Mouse (Mus musculus) forebrain, embryonic 11.5 days (tissue): ENCODE measurements around the gene Magi1. TPM values are rescaled to one million over a fixed set of nuclear protein-coding genes. Genes with fewer than 3 reads are reported as not detected.
A peak's percentile ranks its signal among the peaks of the same experiment; 100 is the strongest.

Experiments used
- ATAC-seq: fragments of 200-750 bp; cut with Nextera tagmentation; replicated peaks from 2 replicates; pipeline ENCODE4 v1.8.0; 2017; ENCODE audit warnings: moderate TSS enrichment; ENCODE audit not compliant: low FRiP score
- DNase-seq: peaks from one replicate; pipeline ENCODE4 v3.0.0-alpha.2; 2017; ENCODE audit warnings: low spot score
- H3K27ac ChIP-seq: fragments of 300-500 bp; sonication (generic); 2 replicates; pipeline ENCODE4 v1.5.1; 2014; ENCODE audit warnings: low read depth, low read length
- H3K27me3 ChIP-seq: fragments of 300-500 bp; sonication (generic); 2 replicates; pipeline ENCODE4 v1.6.1; 2014; ENCODE audit warnings: mild to moderate bottlenecking, low read length, mixed read lengths; ENCODE audit not compliant: control insufficient read depth, insufficient read depth
- H3K36me3 ChIP-seq: fragments of 300-500 bp; sonication (generic); 2 replicates; pipeline ENCODE4 v1.6.1; 2014; ENCODE audit warnings: mild to moderate bottlenecking, low read length, moderate library complexity, mixed read lengths; ENCODE audit not compliant: control insufficient read depth, insufficient read depth
- H3K4me1 ChIP-seq: fragments of 300-500 bp; sonication (generic); replicated peaks from 2 replicates; pipeline ENCODE4 v1.6.1; 2014; ENCODE audit warnings: low read length, mixed read lengths; ENCODE audit not compliant: control insufficient read depth, insufficient read depth
- H3K4me2 ChIP-seq: fragments of 300-500 bp; sonication (generic); 2 replicates; pipeline ENCODE4 v1.6.1; 2014; ENCODE audit warnings: low read depth, mild to moderate bottlenecking, low read length, moderate library complexity, mixed read lengths; ENCODE audit not compliant: severe bottlenecking
- H3K4me3 ChIP-seq: fragments of 300-500 bp; sonication (generic); 2 replicates; pipeline ENCODE4 v1.5.1; 2014; ENCODE audit warnings: low read depth, low read length
- H3K9ac ChIP-seq: fragments of 300-500 bp; sonication (generic); 2 replicates; pipeline ENCODE4 v1.6.1; 2014; ENCODE audit warnings: low read length
- H3K9me3 ChIP-seq: fragments of 300-500 bp; sonication (generic); 2 replicates; pipeline ENCODE4 v1.6.1; 2016; ENCODE audit warnings: low read length, mixed read lengths; ENCODE audit not compliant: control insufficient read depth
- WGBS: fragments of 180-500 bp; shearing (Covaris S2); extraction: QIAGEN DNeasy Blood & Tissue Kit; methylation state at CpG from one replicate; pipeline ENCODE4 v1.1.7; 2014; 5-methylcytosine and 5-hydroxymethylcytosine counted together
- polyA plus RNA-seq: library from polyadenylated mRNA; unstranded; fragments of >200 nt; fragmentation: Nextera tagmentation; extraction: Ambion mirVana; gene quantifications from 2 replicates; pipeline ENCODE4 v1.2.1, GENCODE M21; 2014

Gene Magi1
- polyA plus RNA-seq, 1 experiment from 2014 or later: 44.3 TPM

DNA sequence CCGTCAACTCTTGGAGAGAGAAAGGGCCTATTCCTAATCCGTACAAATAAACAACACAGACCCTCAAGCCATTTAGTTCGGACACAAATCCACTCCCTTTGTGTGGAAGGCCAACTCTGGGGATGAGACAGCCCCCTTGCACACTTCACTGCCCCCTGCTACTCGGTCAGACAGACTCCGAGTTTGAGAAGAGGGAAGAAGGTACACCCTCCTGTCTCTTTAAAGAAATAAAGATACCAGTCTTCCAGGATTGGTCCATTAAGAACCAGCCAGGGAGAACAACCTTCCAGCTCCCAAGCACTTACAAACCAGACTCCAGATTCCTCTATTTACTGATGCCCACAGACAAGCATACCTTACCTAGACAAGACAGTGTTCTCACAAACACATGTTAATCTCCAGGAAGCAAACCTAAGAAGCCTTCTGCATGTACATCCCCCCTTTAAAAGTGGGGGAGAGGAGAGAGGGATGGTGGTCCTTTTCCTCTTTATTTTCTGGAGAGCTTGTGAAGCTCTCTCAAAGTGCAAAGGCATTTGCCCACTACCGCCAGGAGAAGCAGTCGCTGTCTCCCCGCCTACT is 371.6 kb downstream of the Magi1 start:
- Histone ChIP-seq H3K9me3 (no peaks in the 10 kb centered on the region), H3K9ac (peak overlapping the region; percentile 73), H3K27me3 (no peaks in the 10 kb centered on the region), H3K4me2 (peak overlapping the region; percentile 80), H3K4me1 (peaks cover 26% of the 10 kb centered on the region), H3K27ac (peak overlapping the region; percentile 100), H3K4me3 (peak overlapping the region; percentile 44), H3K36me3 (no peaks in the 10 kb centered on the region)
- under 1% methylated on average over 8 of the region's 8 CpGs for WGBS
- DNase-seq (peak; percentile 58), ATAC-seq (peak; percentile 4)

DNA sequence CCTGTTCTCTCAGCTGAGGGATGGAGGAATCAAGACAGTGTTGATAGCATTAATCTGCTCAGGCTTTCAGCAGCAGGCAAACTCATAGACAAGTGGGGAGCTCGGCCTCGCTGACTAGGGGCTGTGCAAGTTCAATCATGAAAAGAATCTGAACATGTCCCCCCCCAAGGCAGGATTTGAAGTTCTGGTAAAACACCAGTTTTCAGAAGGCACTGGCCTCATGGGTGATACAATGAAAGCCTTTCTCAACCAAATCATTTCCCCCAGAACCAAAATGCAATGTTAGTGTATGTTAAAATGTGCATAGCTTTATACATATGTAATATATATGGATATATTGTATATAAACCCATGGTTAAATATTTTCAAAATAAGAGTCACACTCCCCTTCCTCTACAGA is 372.3 kb downstream of the Magi1 start:
- DNase-seq: no peak
- Histone ChIP-seq H3K9ac (peak overlapping the region; percentile 73), H3K27ac (peak overlapping the region; percentile 100), H3K27me3 (no peaks in the 10 kb centered on the region), H3K4me2 (peak overlapping the region; percentile 80), H3K4me3 (peak overlapping the region; percentile 44), H3K9me3 (no peaks in the 10 kb centered on the region), H3K4me1 (peaks cover 26% of the 10 kb centered on the region), H3K36me3 (no peaks in the 10 kb centered on the region)
- 4% methylated on average over 2 of the region's 2 CpGs for WGBS
- no peak for ATAC-seq

DNA sequence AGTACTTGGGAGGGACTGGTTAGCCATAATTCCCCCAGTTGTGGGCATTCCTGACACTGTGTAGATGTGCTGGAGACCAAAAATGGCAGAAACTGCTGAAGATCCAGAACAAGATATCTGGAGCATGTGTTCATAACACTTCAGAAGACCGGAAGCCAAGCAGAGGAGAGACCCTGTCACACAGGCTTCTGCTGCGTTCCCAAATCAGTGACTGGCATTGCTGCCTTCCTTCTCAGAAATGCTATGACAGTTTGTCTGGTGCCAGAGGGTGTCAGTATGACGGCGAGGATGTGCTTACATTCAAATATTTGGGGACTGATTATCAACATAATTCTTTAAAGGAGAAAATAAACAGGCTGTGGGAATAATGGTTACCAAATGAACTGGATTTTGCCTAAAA is 373.7 kb downstream of the Magi1 start:
- Histone ChIP-seq H3K27me3 (no peaks in the 10 kb centered on the region), H3K4me3 (no peak overlapping the region), H3K36me3 (no peaks in the 10 kb centered on the region), H3K4me2 (peak overlapping the region; percentile 20; the same call in 1 of the 2 replicates), H3K4me1 (peaks cover 24% of the 10 kb centered on the region), H3K27ac (no peak overlapping the region), H3K9me3 (no peaks in the 10 kb centered on the region), H3K9ac (0 out of 2 replicates have a peak overlapping the region, but pooled peaks have one; percentile 10)
- DNase-seq (no peak), ATAC-seq (no peak)
- 87% methylated on average over 4 of the region's 4 CpGs for WGBS

DNA sequence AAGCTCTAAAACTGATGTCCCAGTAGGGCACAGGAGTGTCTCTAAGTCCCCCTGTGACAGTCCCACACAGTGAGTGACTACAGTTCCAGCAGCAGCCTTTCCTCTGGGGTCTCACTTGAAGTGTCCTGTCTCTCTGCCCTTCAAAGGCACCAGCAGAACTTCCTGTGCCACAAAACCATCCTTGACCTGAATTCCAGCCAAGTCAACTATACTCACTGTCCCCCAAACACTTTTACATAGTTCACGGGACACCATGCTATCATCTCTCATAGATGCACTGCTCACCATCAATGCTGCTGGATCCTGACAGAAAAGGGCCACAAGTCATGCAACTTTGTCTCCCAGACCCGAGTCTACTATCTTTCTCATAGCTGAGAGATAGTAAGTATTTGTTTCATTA is 378.7 kb downstream of the Magi1 start:
- Histone ChIP-seq H3K4me1 (peaks cover 3% of the 10 kb centered on the region; the same call in 1 of the 2 replicates), H3K27ac (no peak overlapping the region), H3K4me2 (no peak overlapping the region), H3K36me3 (no peaks in the 10 kb centered on the region), H3K4me3 (no peak overlapping the region), H3K9me3 (no peaks in the 10 kb centered on the region), H3K27me3 (no peaks in the 10 kb centered on the region), H3K9ac (no peak overlapping the region)
- DNase-seq (no peak), ATAC-seq (no peak)
- 95% methylated on average over 2 of the region's 2 CpGs for WGBS

DNA sequence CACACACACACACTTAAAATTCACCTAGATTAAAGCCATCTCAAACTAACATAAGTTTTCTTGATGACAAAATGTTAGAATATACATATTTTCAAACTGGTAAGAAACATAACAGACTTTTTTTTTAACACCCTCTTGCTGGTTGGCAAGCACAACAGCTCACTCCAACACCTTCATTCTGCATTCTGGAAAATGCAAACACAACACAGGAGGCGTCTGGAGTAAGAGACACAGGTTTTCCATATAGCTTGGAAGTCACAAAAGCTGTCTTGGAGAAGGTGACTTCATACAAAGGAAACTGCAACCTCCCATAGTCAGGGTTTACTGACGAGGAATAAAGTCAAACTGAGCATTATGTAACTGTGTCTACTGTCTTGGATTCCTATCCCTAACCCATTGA is 381.5 kb downstream of the Magi1 start:
- Histone ChIP-seq H3K27me3 (no peaks in the 10 kb centered on the region), H3K9me3 (no peaks in the 10 kb centered on the region), H3K9ac (no peak overlapping the region), H3K27ac (no peak overlapping the region), H3K36me3 (no peaks in the 10 kb centered on the region), H3K4me3 (no peak overlapping the region), H3K4me2 (no peak overlapping the region), H3K4me1 (no peaks in the 10 kb centered on the region)
- no peak for ATAC-seq
- 81% methylated on average over 2 of the region's 2 CpGs for WGBS
- DNase-seq: no peak

DNA sequence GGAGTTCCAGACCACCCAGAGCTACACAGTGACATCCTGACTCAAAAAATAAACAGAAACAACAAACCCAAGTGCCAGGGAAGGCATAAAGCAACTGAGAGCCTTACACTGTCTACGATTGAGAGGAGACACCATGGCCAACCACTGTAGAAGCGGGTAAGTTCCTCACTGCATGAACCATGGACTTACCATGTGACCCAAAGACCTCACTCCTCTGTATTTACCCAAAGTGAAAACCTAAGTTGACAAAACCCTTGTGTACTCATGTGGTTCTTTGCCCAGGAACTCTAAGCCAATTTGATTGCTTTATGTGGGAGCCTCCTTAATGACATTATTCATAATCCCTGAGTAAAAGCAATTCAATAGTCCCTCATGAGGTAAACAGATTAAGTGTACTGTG is 382.3 kb downstream of the Magi1 start:
- H3K4me2 ChIP-seq: no peak overlapping the region
- H3K4me1 ChIP-seq: no peaks in the 10 kb centered on the region
- H3K27me3 ChIP-seq: no peaks in the 10 kb centered on the region
- ATAC-seq (no peak), DNase-seq (no peak)
- H3K9ac ChIP-seq: no peak overlapping the region
- H3K4me3 ChIP-seq: no peak overlapping the region
- 90% methylated on average over 2 of the region's 2 CpGs for WGBS
- no peaks in the 10 kb centered on the region for H3K9me3 ChIP-seq
- no peak overlapping the region for H3K27ac ChIP-seq
- no peaks in the 10 kb centered on the region for H3K36me3 ChIP-seq

- Histone ChIP-seq H3K4me2 (no peak overlapping the region), H3K27ac (no peak overlapping the region), H3K4me1 (0 out of 2 replicates have a peak, but pooled peaks cover 2% of the 10 kb centered on the region), H3K9me3 (no peaks in the 10 kb centered on the region), H3K36me3 (no peaks in the 10 kb centered on the region), H3K4me3 (no peak overlapping the region), H3K27me3 (no peaks in the 10 kb centered on the region), H3K9ac (no peak overlapping the region)
- no peak for ATAC-seq
- WGBS: 85% methylated on average over 2 of the region's 2 CpGs
- DNase-seq: no peak
These were observed 386.2 kb downstream of the Magi1 start for GRCm38 (mm10) chr6:93897512-93897911.

DNA sequence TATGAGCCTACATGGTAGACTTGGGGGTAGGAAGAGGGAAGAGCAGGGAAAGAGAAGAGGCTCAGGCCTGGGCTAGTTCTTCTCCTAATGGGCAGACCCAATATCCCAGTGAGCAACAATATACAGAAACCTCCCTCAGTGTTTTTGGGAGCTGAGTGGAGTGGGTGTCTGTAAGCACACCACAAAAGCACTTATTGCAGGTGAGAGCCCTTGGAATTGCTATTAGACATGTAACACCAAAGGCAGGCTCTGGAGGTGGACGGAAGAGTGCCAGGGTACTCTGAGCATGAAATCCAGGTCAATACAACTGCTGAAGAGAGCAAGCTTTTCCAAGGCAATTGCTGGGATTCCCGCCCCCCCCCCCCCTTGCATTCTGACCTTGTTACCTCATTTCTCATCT is 388.0 kb downstream of the Magi1 start:
- ATAC-seq (no peak), DNase-seq (no peak)
- H3K27ac ChIP-seq: no peak overlapping the region
- H3K36me3 ChIP-seq: no peaks in the 10 kb centered on the region
- 0 out of 2 replicates have a peak, but pooled peaks cover 2% of the 10 kb centered on the region for H3K4me1 ChIP-seq
- H3K27me3 ChIP-seq: no peaks in the 10 kb centered on the region
- 87% methylated on average over 2 of the region's 2 CpGs for WGBS
- no peaks in the 10 kb centered on the region for H3K9me3 ChIP-seq
- H3K9ac ChIP-seq: no peak overlapping the region
- no peak overlapping the region for H3K4me3 ChIP-seq
- H3K4me2 ChIP-seq: no peak overlapping the region

DNA sequence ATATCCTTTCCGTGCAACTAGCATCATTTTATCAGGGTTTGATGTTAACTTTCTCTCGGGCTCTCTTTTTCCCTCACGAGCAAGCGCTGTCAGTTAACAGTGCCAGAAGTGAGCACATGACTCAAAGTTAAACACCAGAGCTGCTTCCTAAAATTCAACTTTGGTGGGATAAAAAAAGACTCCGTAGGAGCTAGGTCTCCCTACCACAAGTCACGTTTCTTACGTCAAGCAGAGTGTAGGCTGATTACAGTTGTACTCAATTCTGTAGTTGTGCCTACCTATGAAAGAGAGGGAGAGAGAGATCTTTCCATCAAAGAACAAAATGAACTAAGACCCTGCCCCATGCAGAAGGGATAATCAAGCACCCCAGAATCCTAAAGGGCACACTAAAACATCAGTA is 389.8 kb downstream of the Magi1 start:
- Histone ChIP-seq H3K27me3 (no peaks in the 10 kb centered on the region), H3K4me2 (no peak overlapping the region), H3K9me3 (no peaks in the 10 kb centered on the region), H3K4me3 (no peak overlapping the region), H3K27ac (no peak overlapping the region), H3K36me3 (no peaks in the 10 kb centered on the region), H3K9ac (no peak overlapping the region), H3K4me1 (0 out of 2 replicates have a peak, but pooled peaks cover 2% of the 10 kb centered on the region)
- no peak for DNase-seq
- 88% methylated on average over 7 of the region's 7 CpGs for WGBS
- ATAC-seq: no peak
